ENCODE assay signal across 9 mouse cellular contexts in genomic region chr2:69955635-69956034, GRCm38 (mm10). TPM values are rescaled to one million over a fixed set of nuclear protein-coding genes. Genes with fewer than 3 reads are reported as not detected.
DNase-seq lines count a peak whose midpoint lies in the region; ATAC-seq and TF ChIP-seq lines count a peak whose summit lies in the region.
"Had no signal": no experiment of that assay in that cellular context is flagged by ENCODE, and none has a peak within 500 bp of the region (broad histone marks: within the 10 kb centered on the region; RNA-seq: fewer than 3 reads in every experiment).

No protein-coding gene starts in this region.

- H3K9ac ChIP-seq in forebrain, postnatal 0 days: no peak overlapping the region
- H3K9ac ChIP-seq in lung, embryonic 14.5 days: no peak overlapping the region

- no peaks in the 10 kb centered on the region for H3K4me1 ChIP-seq in forebrain, postnatal 0 days (ENCODE audit: insufficient read depth)
- H3K4me1 ChIP-seq in forebrain, embryonic 10.5 days: no peaks in the 10 kb centered on the region
- no peaks in the 10 kb centered on the region for H3K4me1 ChIP-seq in lung, embryonic 14.5 days (ENCODE audit: insufficient read depth)

- no peak overlapping the region for H3K4me3 ChIP-seq in forebrain, postnatal 0 days (ENCODE audit: low read depth, low read length)
- H3K4me3 ChIP-seq in forebrain, embryonic 10.5 days: no peak overlapping the region
- H3K4me3 ChIP-seq in lung, embryonic 14.5 days (ENCODE audit: low read depth, low read length): no peak overlapping the region
- H3K4me3 ChIP-seq: megakaryocyte, embryonic 14.5 days had no signal

- H3K4me2 ChIP-seq in forebrain, postnatal 0 days (ENCODE audit: low read depth): no peak overlapping the region
- H3K4me2 ChIP-seq in lung, embryonic 14.5 days: no peak overlapping the region

- 37% methylated on average over 2 of the region's 2 CpGs for WGBS in forebrain, postnatal 0 days
- WGBS in forebrain, embryonic 10.5 days: 65% methylated on average over 2 of the region's 2 CpGs
- WGBS in lung, embryonic 14.5 days: 33% methylated on average over 2 of the region's 2 CpGs

- peaks cover 26% of the 10 kb centered on the region for H3K36me3 ChIP-seq in forebrain, postnatal 0 days (ENCODE audit: insufficient read depth)
- H3K36me3 ChIP-seq in forebrain, embryonic 10.5 days (replicated peaks): peaks cover 71% of the 10 kb centered on the region
- peaks cover 49% of the 10 kb centered on the region for H3K36me3 ChIP-seq in lung, embryonic 14.5 days (ENCODE audit: insufficient read depth)

- peak; percentile 71 for TF ChIP-seq CTCF in forebrain, postnatal 0 days (IDR thresholded peaks at IDR 0.05; ENCODE audit: low read depth)
- TF ChIP-seq CTCF in lung, embryonic 14.5 days (IDR thresholded peaks at IDR 0.05; ENCODE audit: low read depth): peak; percentile 62

- no peak for ATAC-seq in forebrain, postnatal 0 days
- no peak for ATAC-seq in lung, embryonic 14.5 days (ENCODE audit: insufficient read depth)

- no peak overlapping the region for H3K27ac ChIP-seq in forebrain, postnatal 0 days (ENCODE audit: low read depth, low read length)
- H3K27ac ChIP-seq in forebrain, embryonic 10.5 days: no peak overlapping the region
- no peak overlapping the region for H3K27ac ChIP-seq in lung, embryonic 14.5 days (ENCODE audit: low read depth)

- H3K9me3 ChIP-seq in forebrain, postnatal 0 days (ENCODE audit: low read length): no peaks in the 10 kb centered on the region
- H3K9me3 ChIP-seq in forebrain, embryonic 10.5 days: no peaks in the 10 kb centered on the region
- no peaks in the 10 kb centered on the region for H3K9me3 ChIP-seq in lung, embryonic 14.5 days (ENCODE audit: low read depth, low read length)
- H3K9me3 ChIP-seq: megakaryocyte, embryonic 14.5 days had no signal

- no peaks in the 10 kb centered on the region for H3K27me3 ChIP-seq in forebrain, postnatal 0 days (ENCODE audit: insufficient read depth, low read length)
- no peaks in the 10 kb centered on the region for H3K27me3 ChIP-seq in forebrain, embryonic 10.5 days (ENCODE audit: poor library complexity, severe bottlenecking)
- no peaks in the 10 kb centered on the region for H3K27me3 ChIP-seq in lung, embryonic 14.5 days (ENCODE audit: insufficient read depth, low read length)
- H3K27me3 ChIP-seq: megakaryocyte, embryonic 14.5 days had no signal

- DNase-seq in forebrain, postnatal 0 days: peak; percentile 46
- DNase-seq in forebrain, embryonic 10.5 days (ENCODE audit: extremely low spot score, low spot score): no peak
- DNase-seq in lung, embryonic 14.5 days: peak; percentile 70
- no peak for DNase-seq in lung, adult 18-20 months
- DNase-seq in embryo, embryonic 10.5 days (ENCODE audit: low spot score): peak; percentile 60
- peak; percentile 13 for DNase-seq in retina, postnatal 7 days (ENCODE audit: low read depth, low spot score)
- no peak for DNase-seq in urinary bladder, adult 2 months (ENCODE audit: low spot score)
- DNase-seq in adrenal gland, postnatal 36 days: no peak

RNA-seq across cellular contexts. Expression of gene Ubr3, which starts 58.6 kb away (rescaled TPM):
- 42.9 and 53.9 TPM in 2 replicates for total RNA-seq in forebrain, postnatal 0 days (2014; rRNA removed)
- polyA plus RNA-seq in forebrain, postnatal 0 days (2015; fragmentation: Nextera tagmentation; extraction: Ambion mirVana): 7.7 and 10.9 TPM in 2 replicates
- polyA plus RNA-seq in forebrain, embryonic 10.5 days (2016; fragmentation: Nextera tagmentation; extraction: Ambion mirVana): 10.3 and 11.8 TPM in 2 replicates
- 19.5 and 20.1 TPM in 2 replicates for polyA plus RNA-seq in lung, embryonic 14.5 days (2014; fragmentation: Nextera tagmentation; extraction: Ambion mirVana)
- polyA plus RNA-seq in urinary bladder, adult 2 months (2012; rRNA removed): 34.6 and 37.0 TPM in 2 replicates
- total RNA-seq in adrenal gland, postnatal 36 days (2021): 10 to 100 TPM; 79.7 to 94.1 TPM

Comparison
In these comparisons a context has a peak if more than half of its experiments do, and no peak if none do; other contexts are left out.
1. DNase-seq: peak in forebrain, postnatal 0 days (single experiment), lung, embryonic 14.5 days (single experiment), embryo, embryonic 10.5 days (single experiment) and retina, postnatal 7 days (single experiment); none in forebrain, embryonic 10.5 days (single experiment), lung, adult 18-20 months (0 of 2), urinary bladder, adult 2 months (single experiment) and adrenal gland, postnatal 36 days (0 of 2).